Mouse (Mus musculus) cerebellum, adult 11-12 months (tissue): ENCODE measurements around the gene Ech1.
A peak's percentile ranks its signal among the peaks of the same experiment; 100 is the strongest.

Experiments used
- DNase-seq: peaks from one replicate; pipeline ENCODE4 v3.0.0; 2022

Ech1 gene

GRCm38 (mm10) chr7:28863540-28863939 is 38.5 kb downstream of the Ech1 start, which contains the start of gene Lgals7:
Lgals7 (plus strand) TSS chr7:28863853.
- no peak for DNase-seq

- no peak for DNase-seq
Measured at GRCm38 (mm10) chr7:28864288-28864750, 39.3 kb downstream of the Ech1 start.

GRCm38 (mm10) chr7:28865481-28866300 is 40.7 kb downstream of the Ech1 start:
- no peak for DNase-seq

GRCm38 (mm10) chr7:28866769-28867507 is 41.9 kb downstream of the Ech1 start:
- DNase-seq, result no peak

- DNase-seq, result peak; percentile 64
Measured at GRCm38 (mm10) chr7:28867508-28868340, 42.7 kb downstream of the Ech1 start.

GRCm38 (mm10) chr7:28870901-28871664 is 46.1 kb downstream of the Ech1 start:
- no peak for DNase-seq

GRCm38 (mm10) chr7:28874565-28874964 is 49.5 kb downstream of the Ech1 start:
- DNase-seq, result no peak

GRCm38 (mm10) chr7:28876099-28876498 is 51.1 kb downstream of the Ech1 start:
- DNase-seq, result no peak

GRCm38 (mm10) chr7:28877155-28877554 is 52.1 kb downstream of the Ech1 start:
- no peak for DNase-seq

GRCm38 (mm10) chr7:28877856-28878255 is 52.8 kb downstream of the Ech1 start:
- no peak for DNase-seq

GRCm38 (mm10) chr7:28879606-28880005 is 54.6 kb downstream of the Ech1 start:
- DNase-seq, result no peak

- no peak for DNase-seq
Measured at GRCm38 (mm10) chr7:28880554-28880953, 55.5 kb downstream of the Ech1 start.

GRCm38 (mm10) chr7:28881199-28881598 is 56.2 kb downstream of the Ech1 start, which contains the start of gene Capn12:
Capn12 (plus strand) TSS chr7:28881422.
- no peak for DNase-seq
